Mouse (Mus musculus) embryonic facial prominence, embryonic 12.5 days (tissue): ENCODE data around the gene Ankrd12. TPM values are rescaled to one million over a fixed set of nuclear protein-coding genes. Genes with fewer than 3 reads are reported as not detected.

Experiments
- ATAC-seq: fragments of 200-750 bp; cut with Nextera tagmentation; 2 replicates; pipeline ENCODE4 v1.8.0; 2017; ENCODE audit not compliant: insufficient number of reproducible peaks, insufficient read depth, low FRiP score, low TSS enrichment
- H3K27ac ChIP-seq: fragments of 300-500 bp; sonication (generic); 2 replicates; pipeline ENCODE4 v1.5.1; 2016; ENCODE audit warnings: mild to moderate bottlenecking
- H3K27me3 ChIP-seq: fragments of 300-500 bp; sonication (generic); 2 replicates; pipeline ENCODE4 v1.6.1; 2016; ENCODE audit warnings: mild to moderate bottlenecking, moderate library complexity
- H3K36me3 ChIP-seq: fragments of 300-500 bp; sonication (generic); 2 replicates; pipeline ENCODE4 v1.6.1; 2016; ENCODE audit warnings: mild to moderate bottlenecking
- H3K4me1 ChIP-seq: fragments of 300-500 bp; sonication (generic); 2 replicates; pipeline ENCODE4 v1.6.1; 2016
- H3K4me2 ChIP-seq: fragments of 300-500 bp; sonication (generic); replicated peaks from 2 replicates; pipeline ENCODE4 v1.6.1; 2016; ENCODE audit warnings: mild to moderate bottlenecking, moderate library complexity
- H3K4me3 ChIP-seq: fragments of 300-500 bp; sonication (generic); 2 replicates; pipeline ENCODE4 v1.5.1; 2016; ENCODE audit warnings: mild to moderate bottlenecking
- H3K9ac ChIP-seq: fragments of 300-500 bp; sonication (generic); 2 replicates; pipeline ENCODE4 v1.6.1; 2016; ENCODE audit warnings: mild to moderate bottlenecking, moderate library complexity
- H3K9me3 ChIP-seq: fragments of 300-500 bp; sonication (generic); 2 replicates; pipeline ENCODE4 v1.6.1; 2016; ENCODE audit warnings: mild to moderate bottlenecking, moderate library complexity
- WGBS: fragments of 180-500 bp; shearing (Covaris S2); methylation state at CpG from one replicate; pipeline ENCODE4 v1.1.7; 2016; 5-methylcytosine and 5-hydroxymethylcytosine counted together
- polyA plus RNA-seq: library from polyadenylated mRNA; unstranded; fragments of >200 nt; fragmentation: Nextera tagmentation; extraction: Ambion mirVana; gene quantifications from 2 replicates; pipeline ENCODE4 v1.2.1, GENCODE M21; 2016

The Ankrd12 gene
- polyA plus RNA-seq, 1 experiment from 2014 or later, result 37.5 TPM

- no peak for ATAC-seq
- H3K9ac ChIP-seq, result no peak overlapping the region
- 71% methylated on average over 5 of the region's 5 CpGs for WGBS
- H3K27ac ChIP-seq, result no peak overlapping the region
- H3K9me3 ChIP-seq, result no peaks in the 10 kb centered on the region
- no peak overlapping the region for H3K4me2 ChIP-seq
- peaks cover 52% of the 10 kb centered on the region for H3K36me3 ChIP-seq
- no peaks in the 10 kb centered on the region for H3K27me3 ChIP-seq
- H3K4me1 ChIP-seq, result no peaks in the 10 kb centered on the region
- no peak overlapping the region for H3K4me3 ChIP-seq
Observed at GRCm38 (mm10) chr17:65924218-65924617, 152.7 kb downstream of the Ankrd12 start.

- H3K36me3 ChIP-seq, result peaks cover 43% of the 10 kb centered on the region
- 85% methylated on average over 6 of the region's 6 CpGs for WGBS
- no peaks in the 10 kb centered on the region for H3K4me1 ChIP-seq
- ATAC-seq, result no peak
- no peaks in the 10 kb centered on the region for H3K27me3 ChIP-seq
- no peak overlapping the region for H3K27ac ChIP-seq
- H3K4me3 ChIP-seq, result no peak overlapping the region
- H3K9me3 ChIP-seq, result no peaks in the 10 kb centered on the region
- no peak overlapping the region for H3K9ac ChIP-seq
- H3K4me2 ChIP-seq, result no peak overlapping the region
Observed at GRCm38 (mm10) chr17:65921975-65922374, 154.9 kb downstream of the Ankrd12 start.

GRCm38 (mm10) chr17:65919235-65919634 is 157.7 kb downstream of the Ankrd12 start:
- WGBS, result 49% methylated on average over 3 of the region's 3 CpGs

GRCm38 (mm10) chr17:65916135-65916668 is 160.7 kb downstream of the Ankrd12 start:
- no peak overlapping the region for H3K4me3 ChIP-seq
- no peaks in the 10 kb centered on the region for H3K27me3 ChIP-seq
- no peaks in the 10 kb centered on the region for H3K9me3 ChIP-seq
- peaks cover 8% of the 10 kb centered on the region; the same call in 1 of the 2 replicates for H3K4me1 ChIP-seq
- 0 out of 2 replicates have a peak, but pooled peaks cover 13% of the 10 kb centered on the region for H3K36me3 ChIP-seq
- 46% methylated on average over 8 of the region's 8 CpGs for WGBS
- H3K9ac ChIP-seq, result no peak overlapping the region
- no peak overlapping the region for H3K4me2 ChIP-seq
- peak overlapping the region; percentile 69 for H3K27ac ChIP-seq
- no peak; the same call in 1 of the 2 replicates for ATAC-seq

More at GRCm38 (mm10) chr17:65919235-65919634, 157.7 kb downstream of the Ankrd12 start:
- 0 out of 2 replicates have a peak, but pooled peaks cover 3% of the 10 kb centered on the region for H3K4me1 ChIP-seq
- no peak for ATAC-seq
- peaks cover 23% of the 10 kb centered on the region for H3K36me3 ChIP-seq
- H3K9me3 ChIP-seq, result no peaks in the 10 kb centered on the region
- no peak overlapping the region for H3K27ac ChIP-seq
- no peaks in the 10 kb centered on the region for H3K27me3 ChIP-seq
- H3K9ac ChIP-seq, result no peak overlapping the region
- H3K4me3 ChIP-seq, result no peak overlapping the region
- H3K4me2 ChIP-seq, result no peak overlapping the region

Other genes with a start within 250 kb of the Ankrd12 start
- gene Ralbp1, start 191.3 kb downstream of the Ankrd12 start, polyA plus RNA-seq, result 63.0 and 65.7 TPM in 2 replicates
- 134 and 143 TPM in 2 replicates for gene Twsg1, start 125.9 kb downstream of the Ankrd12 start, polyA plus RNA-seq
- gene Ndufv2, start 24.5 kb upstream of the Ankrd12 start, polyA plus RNA-seq, result 282 and 295 TPM in 2 replicates
- 40.2 and 41.7 TPM in 2 replicates for gene Washc1, start 34.5 kb upstream of the Ankrd12 start, polyA plus RNA-seq
- gene Ddx11, start 46.4 kb upstream of the Ankrd12 start, polyA plus RNA-seq, result 29.4 and 32.9 TPM in 2 replicates